Mouse (Mus musculus): Measurements from ENCODE around the gene Hnrnpll.

Gene Hnrnpll

DNA sequence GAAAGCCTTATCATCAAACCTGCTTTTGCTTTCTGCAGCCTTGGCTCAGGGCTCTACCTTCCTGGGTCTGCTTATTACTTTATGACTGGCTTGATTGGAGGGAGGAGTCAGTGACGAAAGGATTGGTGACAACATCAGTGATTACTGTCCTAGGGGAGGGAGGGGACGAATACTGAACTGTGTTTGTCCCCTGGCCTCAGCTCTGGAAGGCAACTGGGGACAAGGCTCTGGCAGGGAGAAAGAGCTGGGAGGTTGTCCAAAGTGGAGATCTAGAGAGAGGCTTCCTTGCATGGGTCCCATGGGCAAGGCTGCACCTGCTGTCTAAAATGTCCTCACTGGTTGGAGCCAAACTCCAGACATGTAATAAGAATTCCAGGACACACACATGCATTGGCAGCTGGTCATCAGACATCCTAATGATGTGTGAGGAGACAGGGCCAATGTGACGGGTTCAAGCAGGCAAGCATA lies 59.7 kb downstream of the Hnrnpll start:
- DNase-seq (ENCODE audit: low read depth, low spot score), result no peak

GRCm38 (mm10) chr17:79999631-80000030 lies 62.5 kb downstream of the Hnrnpll start:
- no peak for DNase-seq (ENCODE audit: low read depth, low spot score)

- peak; percentile 67 for DNase-seq (ENCODE audit: low read depth, low spot score)
These were observed 63.1 kb downstream of the Hnrnpll start for GRCm38 (mm10) chr17:79998986-79999385.

- peak; percentile 48 for DNase-seq (ENCODE audit: low read depth, low spot score)
These were observed 66.9 kb downstream of the Hnrnpll start for GRCm38 (mm10) chr17:79995091-79995691.

DNA sequence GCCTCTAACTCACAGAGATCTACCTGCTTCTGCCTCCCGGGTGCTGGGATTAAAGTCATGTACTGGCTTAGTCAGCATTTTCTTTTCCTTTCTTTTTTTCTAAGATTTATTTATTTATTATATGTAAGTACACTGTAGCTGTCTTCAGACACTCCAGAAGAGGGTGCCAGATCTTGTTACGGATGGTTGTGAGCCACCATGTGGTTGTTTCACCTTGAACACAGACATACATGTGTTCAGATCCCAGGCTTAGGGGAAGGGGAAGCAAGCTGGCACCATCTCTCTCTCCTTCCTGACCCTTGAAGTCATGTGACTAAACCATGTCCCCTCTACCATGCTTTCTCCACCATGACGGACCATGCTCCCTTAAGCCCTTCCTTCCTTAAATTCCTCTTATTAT lies 70.0 kb downstream of the Hnrnpll start:
- DNase-seq (ENCODE audit: low read depth, low spot score), result peak; percentile 20

GRCm38 (mm10) chr17:79991166-79991958 lies 70.8 kb downstream of the Hnrnpll start:
- DNase-seq (ENCODE audit: low read depth, low spot score), result peak; percentile 20

GRCm38 (mm10) chr17:79990161-79990560 lies 72.0 kb downstream of the Hnrnpll start:
- DNase-seq (ENCODE audit: low read depth, low spot score), result no peak

DNA sequence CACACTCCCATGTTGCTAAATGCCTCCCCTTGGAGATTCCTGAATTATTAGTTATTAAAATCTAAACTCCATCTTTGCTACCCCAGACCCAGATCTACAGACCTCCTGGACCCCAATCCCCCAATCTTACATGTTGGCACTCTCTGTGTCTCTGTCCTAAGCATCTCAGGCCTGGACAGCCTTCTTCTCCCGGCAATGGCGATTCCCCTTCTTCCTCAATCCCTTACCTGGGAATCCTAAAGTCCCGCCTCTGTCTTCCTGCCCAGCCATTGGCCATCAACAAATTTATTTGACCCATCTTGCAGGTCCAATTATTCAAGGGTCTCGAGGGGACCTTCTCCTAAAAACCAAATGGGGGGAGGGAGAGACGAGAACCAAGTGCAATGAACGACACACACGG lies 77.7 kb downstream of the Hnrnpll start:
- DNase-seq (ENCODE audit: low read depth, low spot score), result no peak

DNA sequence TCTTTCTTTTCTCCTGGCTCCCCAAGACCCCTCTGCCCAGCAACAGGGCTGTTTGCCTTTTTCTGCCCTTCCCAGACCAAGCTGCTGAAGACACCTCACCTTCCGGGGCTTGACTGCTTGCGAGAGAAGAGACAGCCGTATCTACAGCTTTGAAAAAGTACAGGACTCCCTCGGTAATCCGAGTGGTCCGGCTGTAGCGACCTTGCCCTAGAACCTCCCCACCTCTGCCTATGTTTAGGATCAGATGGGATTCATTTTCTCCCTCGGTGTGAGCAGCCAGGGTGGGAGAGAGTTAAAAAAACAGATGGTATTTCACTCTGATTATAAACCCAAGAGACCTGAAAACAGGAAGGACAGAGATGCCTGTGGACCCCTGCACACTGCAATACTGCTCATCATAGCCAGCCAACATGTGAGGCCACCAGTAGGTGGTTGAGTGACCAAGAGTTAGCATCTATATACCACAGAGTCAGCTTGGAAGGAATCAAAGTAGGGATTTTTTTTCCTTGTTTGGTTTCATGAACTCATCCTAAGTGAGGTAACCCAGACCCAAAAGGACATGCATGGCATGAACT lies 79.1 kb downstream of the Hnrnpll start:
- DNase-seq (ENCODE audit: low read depth, low spot score), result no peak

- no peak for DNase-seq (ENCODE audit: low read depth, low spot score)
These were observed 79.6 kb downstream of the Hnrnpll start for GRCm38 (mm10) chr17:79982548-79982947.

GRCm38 (mm10) chr17:79981758-79982481 lies 80.2 kb downstream of the Hnrnpll start:
- DNase-seq (ENCODE audit: low read depth, low spot score), result peak; percentile 47

- no peak for DNase-seq (ENCODE audit: low read depth, low spot score)
These were observed 80.8 kb downstream of the Hnrnpll start for GRCm38 (mm10) chr17:79981348-79981747.

DNA sequence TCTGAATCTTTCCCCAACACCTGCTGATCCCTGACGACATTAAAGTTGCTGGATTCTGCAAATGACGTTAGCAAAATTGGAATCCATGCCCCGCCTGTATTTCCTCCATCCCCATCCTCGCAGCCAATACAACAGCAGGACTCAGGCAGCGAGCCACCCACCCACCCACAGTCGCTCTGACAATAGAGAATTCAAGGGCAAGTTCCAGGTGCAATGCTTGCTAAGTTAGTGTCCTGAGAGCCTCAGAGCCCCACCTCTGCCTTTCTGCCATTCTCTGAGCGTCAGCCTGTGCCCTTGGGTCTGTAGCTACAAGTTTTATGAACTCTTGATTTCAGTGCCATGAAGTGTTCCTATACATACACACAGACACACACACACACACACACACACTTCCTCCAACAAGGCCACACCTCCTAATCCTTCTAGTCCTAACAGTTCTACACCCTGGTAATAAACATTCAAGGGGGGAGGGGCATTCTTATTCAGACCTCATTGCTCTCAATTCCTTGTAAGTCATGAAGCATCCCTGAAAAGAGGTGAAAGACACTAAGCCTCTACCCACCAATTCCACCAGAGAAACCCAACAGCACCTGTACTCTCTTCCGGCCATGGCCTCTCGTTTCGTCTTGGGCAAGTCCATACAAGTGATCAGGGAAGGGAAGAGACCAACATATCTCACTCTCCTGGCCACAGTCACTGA lies 81.6 kb downstream of the Hnrnpll start:
- DNase-seq (ENCODE audit: low read depth, low spot score), result no peak
